Mouse (Mus musculus): Measurements from ENCODE around the gene Zkscan14.

DNA sequence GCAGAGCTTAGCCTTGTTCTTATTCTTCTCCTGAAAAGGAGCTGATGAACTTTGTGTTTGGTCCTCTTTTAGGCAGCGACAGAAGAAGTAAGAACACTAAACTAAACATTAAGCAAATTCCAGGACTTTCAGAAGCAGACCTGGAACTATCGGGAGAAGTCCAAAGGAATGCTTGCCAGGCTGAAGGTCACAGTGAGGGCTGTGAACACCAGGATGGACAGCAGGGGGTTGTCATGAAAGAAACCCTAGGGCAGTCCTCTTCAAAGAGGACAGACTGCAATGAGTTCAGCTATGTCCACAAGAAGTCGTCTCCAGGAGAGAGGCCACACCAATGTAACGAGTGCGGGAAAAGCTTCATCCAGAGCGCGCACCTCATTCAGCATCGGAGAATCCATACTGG lies 18.3 kb upstream of the Zkscan14 start:
- TF ChIP-seq GABPA (IDR thresholded peaks at IDR 0.05; ENCODE audit: low read depth, low read length): no peak
- no peak for TF ChIP-seq RAD21 (IDR thresholded peaks at IDR 0.05; ENCODE audit: low read depth, low read length)
- TF ChIP-seq EP300 (IDR thresholded peaks at IDR 0.05; ENCODE audit: low read depth in 1 of 2, low read length in 2 of 2): no peak
- TF ChIP-seq GATA1 (IDR thresholded peaks at IDR 0.05; ENCODE audit: low read depth, low read length): no peak
- TF ChIP-seq CTCF (IDR thresholded peaks at IDR 0.05 in 2 of 3, conservative IDR thresholded peaks at IDR 0.05 in 1 of 3; ENCODE audit: control insufficient read depth in 1 of 3, insufficient read depth in 1 of 3, low read depth in 2 of 3, low read length in 3 of 3, poor library complexity in 1 of 3, severe bottlenecking in 1 of 3): no peak
- TF ChIP-seq MEF2A (IDR thresholded peaks at IDR 0.05; ENCODE audit: extremely low read depth, insufficient replicate concordance, low read depth, low read length, poor library complexity, severe bottlenecking): no peak
- no peak for TF ChIP-seq E2F4 (IDR thresholded peaks at IDR 0.05; ENCODE audit: borderline replicate concordance, low read depth, low read length)
- no peak for TF ChIP-seq POLR2A (IDR thresholded peaks at IDR 0.05; ENCODE audit: control insufficient read depth in 1 of 2, insufficient read depth in 1 of 2, low read depth in 1 of 2, low read length in 2 of 2, poor library complexity in 1 of 2)
- TF ChIP-seq MAX (IDR thresholded peaks at IDR 0.05; ENCODE audit: low read length): no peak
- no peak for TF ChIP-seq TBP (IDR thresholded peaks at IDR 0.05; ENCODE audit: low read depth, low read length)

Measured in MEL (cell line).